Mouse (Mus musculus): ENCODE results near the gene Tasp1. TPM values are rescaled to one million over a fixed set of nuclear protein-coding genes. Genes with fewer than 3 reads are reported as not detected.
"Not testable (repeated sequence)": the region's sequence is repeated elsewhere in the genome, so short reads cannot be mapped to it uniquely, and the experiment has no call there.

Tasp1 gene
- polyA plus RNA-seq, 1 experiment from 2014 or later, result 26.2 TPM

- Histone ChIP-seq H3K27me3 (replicated peaks; ENCODE audit: control insufficient read depth, insufficient read depth, low read length) (no peaks in the 10 kb centered on the region), H3K9me3 (ENCODE audit: control insufficient read depth, low read length) (no peaks in the 10 kb centered on the region), H3K4me2 (ENCODE audit: low read length) (no peak overlapping the region), H3K4me3 (replicated peaks; ENCODE audit: low read length) (no peak overlapping the region), H3K27ac (ENCODE audit: low read length) (no peak overlapping the region), H3K9ac (replicated peaks; ENCODE audit: low read depth, low read length) (no peak overlapping the region), H3K36me3 (ENCODE audit: control insufficient read depth, insufficient read depth) (no peaks in the 10 kb centered on the region), H3K4me1 (replicated peaks; ENCODE audit: control insufficient read depth, insufficient read depth, low read length) (no peaks in the 10 kb centered on the region)
- 4% methylated on average over 1 of the region's 1 CpGs for WGBS
- ATAC-seq, result no peak
These were observed 141.7 kb downstream of the Tasp1 start for GRCm38 (mm10) chr2:139924937-139925336.

DNA sequence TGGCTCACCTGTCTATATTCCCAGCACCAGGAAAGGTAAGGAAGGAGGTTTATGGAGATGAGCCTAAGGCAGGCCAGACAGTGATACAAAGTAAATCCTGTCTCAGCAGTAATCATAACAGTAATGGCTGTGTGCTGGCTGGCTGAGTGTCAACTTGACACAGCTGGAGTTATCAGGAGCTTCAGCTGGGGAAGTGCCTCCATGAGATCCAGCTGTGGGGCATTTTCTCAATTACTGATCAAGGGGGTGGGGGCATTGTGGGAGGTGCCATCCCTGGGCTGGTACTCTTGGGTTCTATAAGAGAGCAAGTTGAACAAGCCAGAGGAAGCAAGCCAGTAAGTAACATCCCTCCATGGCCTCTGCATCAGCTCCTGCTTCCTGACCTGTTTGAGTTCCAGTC is 145.2 kb downstream of the Tasp1 start:
- ATAC-seq; H3K9ac ChIP-seq (replicated peaks; ENCODE audit: low read depth, low read length); H3K4me3 ChIP-seq (replicated peaks; ENCODE audit: low read length); H3K9me3 ChIP-seq (ENCODE audit: control insufficient read depth, low read length); H3K4me1 ChIP-seq (replicated peaks; ENCODE audit: control insufficient read depth, insufficient read depth, low read length); H3K4me2 ChIP-seq (ENCODE audit: low read length); H3K27ac ChIP-seq (ENCODE audit: low read length); H3K27me3 ChIP-seq (replicated peaks; ENCODE audit: control insufficient read depth, insufficient read depth, low read length); H3K36me3 ChIP-seq (ENCODE audit: control insufficient read depth, insufficient read depth): not testable (repeated sequence)

- no peaks in the 10 kb centered on the region for H3K9me3 ChIP-seq (ENCODE audit: control insufficient read depth, low read length)
- H3K27ac ChIP-seq (ENCODE audit: low read length), result no peak overlapping the region
- H3K27me3 ChIP-seq (replicated peaks; ENCODE audit: control insufficient read depth, insufficient read depth, low read length), result no peaks in the 10 kb centered on the region
- H3K4me1 ChIP-seq (replicated peaks; ENCODE audit: control insufficient read depth, insufficient read depth, low read length), result no peaks in the 10 kb centered on the region
- 90% methylated on average over 2 of the region's 2 CpGs for WGBS
- H3K4me2 ChIP-seq (ENCODE audit: low read length), result no peak overlapping the region
- H3K9ac ChIP-seq (replicated peaks; ENCODE audit: low read depth, low read length), result no peak overlapping the region
- no peaks in the 10 kb centered on the region for H3K36me3 ChIP-seq (ENCODE audit: control insufficient read depth, insufficient read depth)
- no peak overlapping the region for H3K4me3 ChIP-seq (replicated peaks; ENCODE audit: low read length)
- ATAC-seq, result no peak
These were observed 146.8 kb downstream of the Tasp1 start for GRCm38 (mm10) chr2:139919757-139920156.

DNA sequence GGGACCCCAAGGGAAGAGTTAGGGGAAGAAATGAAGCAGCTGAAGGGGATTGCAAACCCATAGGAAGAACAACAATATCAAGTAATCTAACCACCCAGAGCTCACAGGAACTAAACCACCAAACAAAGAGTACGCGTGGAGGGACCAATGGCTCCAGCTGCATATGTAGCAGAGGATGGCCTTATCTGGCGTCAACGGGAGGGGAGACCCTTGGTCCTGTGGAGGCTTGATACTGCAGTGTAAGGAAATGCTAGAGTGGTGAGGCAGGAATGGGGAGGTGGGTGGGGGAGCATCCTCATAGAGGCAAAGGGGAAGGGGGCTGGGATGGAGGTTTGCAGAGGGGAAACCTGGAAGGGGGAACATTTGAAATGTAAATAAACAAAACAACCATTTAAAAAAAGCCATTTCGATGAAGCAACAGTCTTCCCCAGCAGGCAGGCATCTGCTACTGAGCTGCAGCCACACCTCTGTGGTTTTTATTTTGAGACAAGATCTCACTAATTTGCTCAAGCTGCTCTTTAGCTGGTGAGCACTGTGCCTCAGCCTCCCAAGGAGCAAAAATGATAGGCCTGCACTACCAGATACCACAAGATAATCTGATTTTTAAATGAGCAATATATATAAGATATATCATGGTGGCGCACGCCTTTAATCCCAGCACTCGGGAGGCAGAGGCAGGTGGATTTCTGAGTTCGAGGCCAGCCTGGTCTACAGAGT is 160.0 kb downstream of the Tasp1 start:
- WGBS, result 96% methylated on average over 9 of the region's 9 CpGs
- Histone ChIP-seq H3K27me3 (replicated peaks; ENCODE audit: control insufficient read depth, insufficient read depth, low read length) (no peaks in the 10 kb centered on the region), H3K9me3 (ENCODE audit: control insufficient read depth, low read length) (no peaks in the 10 kb centered on the region), H3K36me3 (ENCODE audit: control insufficient read depth, insufficient read depth) (no peaks in the 10 kb centered on the region), H3K9ac (replicated peaks; ENCODE audit: low read depth, low read length) (no peak overlapping the region), H3K4me2 (ENCODE audit: low read length) (no peak overlapping the region), H3K27ac (ENCODE audit: low read length) (no peak overlapping the region), H3K4me3 (replicated peaks; ENCODE audit: low read length) (no peak overlapping the region), H3K4me1 (replicated peaks; ENCODE audit: control insufficient read depth, insufficient read depth, low read length) (no peaks in the 10 kb centered on the region)
- no peak for ATAC-seq

GRCm38 (mm10) chr2:139891405-139892089 is 175.1 kb downstream of the Tasp1 start:
- Histone ChIP-seq H3K27me3 (replicated peaks; ENCODE audit: control insufficient read depth, insufficient read depth, low read length) (no peaks in the 10 kb centered on the region), H3K4me3 (replicated peaks; ENCODE audit: low read length) (no peak overlapping the region), H3K9ac (replicated peaks; ENCODE audit: low read depth, low read length) (no peak overlapping the region), H3K27ac (ENCODE audit: low read length) (no peak overlapping the region), H3K4me2 (ENCODE audit: low read length) (no peak overlapping the region), H3K4me1 (replicated peaks; ENCODE audit: control insufficient read depth, insufficient read depth, low read length) (no peaks in the 10 kb centered on the region), H3K9me3 (ENCODE audit: control insufficient read depth, low read length) (no peaks in the 10 kb centered on the region), H3K36me3 (ENCODE audit: control insufficient read depth, insufficient read depth) (no peaks in the 10 kb centered on the region)
- ATAC-seq, result no peak

- H3K4me2 ChIP-seq (ENCODE audit: low read length), result no peak overlapping the region
- peaks cover 4% of the 10 kb centered on the region; the same call in 1 of the 2 replicates for H3K4me1 ChIP-seq (replicated peaks; ENCODE audit: control insufficient read depth, insufficient read depth, low read length)
- no peaks in the 10 kb centered on the region for H3K27me3 ChIP-seq (replicated peaks; ENCODE audit: control insufficient read depth, insufficient read depth, low read length)
- no peak overlapping the region for H3K4me3 ChIP-seq (replicated peaks; ENCODE audit: low read length)
- no peak overlapping the region for H3K9ac ChIP-seq (replicated peaks; ENCODE audit: low read depth, low read length)
- H3K27ac ChIP-seq (ENCODE audit: low read length), result no peak overlapping the region
- WGBS, result 79% methylated on average over 4 of the region's 4 CpGs
- ATAC-seq, result no peak
- no peaks in the 10 kb centered on the region for H3K9me3 ChIP-seq (ENCODE audit: control insufficient read depth, low read length)
- no peaks in the 10 kb centered on the region for H3K36me3 ChIP-seq (ENCODE audit: control insufficient read depth, insufficient read depth)
These were observed 182.4 kb downstream of the Tasp1 start for GRCm38 (mm10) chr2:139884264-139884637.

- no peaks in the 10 kb centered on the region for H3K9me3 ChIP-seq (ENCODE audit: control insufficient read depth, low read length)
- no peaks in the 10 kb centered on the region for H3K36me3 ChIP-seq (ENCODE audit: control insufficient read depth, insufficient read depth)
- H3K4me2 ChIP-seq (ENCODE audit: low read length), result no peak overlapping the region
- no peak overlapping the region for H3K4me3 ChIP-seq (replicated peaks; ENCODE audit: low read length)
- H3K27me3 ChIP-seq (replicated peaks; ENCODE audit: control insufficient read depth, insufficient read depth, low read length), result no peaks in the 10 kb centered on the region
- WGBS, result 70% methylated on average over 7 of the region's 7 CpGs
- peak; percentile 84 for ATAC-seq
- H3K9ac ChIP-seq (replicated peaks; ENCODE audit: low read depth, low read length), result no peak overlapping the region
- H3K4me1 ChIP-seq (replicated peaks; ENCODE audit: control insufficient read depth, insufficient read depth, low read length), result peaks cover 4% of the 10 kb centered on the region; the same call in 1 of the 2 replicates
- H3K27ac ChIP-seq (ENCODE audit: low read length), result no peak overlapping the region
These were observed 182.9 kb downstream of the Tasp1 start for GRCm38 (mm10) chr2:139883581-139884263.

DNA sequence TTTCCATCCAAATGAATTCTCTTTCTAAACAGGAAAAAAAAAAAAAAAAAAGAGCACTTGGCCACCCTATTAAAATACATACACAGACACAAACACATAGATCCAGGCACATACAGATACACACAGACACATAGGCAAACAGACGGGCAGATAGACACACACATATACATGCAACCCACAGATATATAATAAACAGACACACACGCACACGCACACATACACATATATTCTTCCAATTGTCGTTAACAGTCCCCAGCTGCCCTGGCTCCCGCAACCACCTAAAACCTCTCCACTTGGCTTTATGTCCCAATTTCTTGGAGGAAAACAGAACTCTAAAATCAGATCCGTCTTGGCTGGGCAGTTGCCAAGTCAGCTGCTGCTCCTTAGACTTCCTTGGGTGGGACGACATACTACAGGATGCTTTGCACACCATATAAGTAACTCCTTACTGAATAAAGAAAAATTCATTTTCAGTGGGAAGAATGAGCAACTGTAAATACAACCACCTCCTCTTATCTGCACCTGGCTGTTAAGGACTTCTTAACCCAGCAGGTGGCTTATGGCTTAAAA is 188.5 kb downstream of the Tasp1 start:
- Histone ChIP-seq H3K4me1 (replicated peaks; ENCODE audit: control insufficient read depth, insufficient read depth, low read length) (no peaks in the 10 kb centered on the region), H3K4me3 (replicated peaks; ENCODE audit: low read length) (no peak overlapping the region), H3K9me3 (ENCODE audit: control insufficient read depth, low read length) (no peaks in the 10 kb centered on the region), H3K4me2 (ENCODE audit: low read length) (no peak overlapping the region), H3K27me3 (replicated peaks; ENCODE audit: control insufficient read depth, insufficient read depth, low read length) (no peaks in the 10 kb centered on the region), H3K9ac (replicated peaks; ENCODE audit: low read depth, low read length) (no peak overlapping the region), H3K36me3 (ENCODE audit: control insufficient read depth, insufficient read depth) (no peaks in the 10 kb centered on the region), H3K27ac (ENCODE audit: low read length) (no peak overlapping the region)
- WGBS, result 65% methylated on average over 7 of the region's 7 CpGs
- ATAC-seq, result 0 out of 2 replicates have a peak, but pooled peaks have one; percentile 26

GRCm38 (mm10) chr2:139875876-139876275 is 190.7 kb downstream of the Tasp1 start:
- Histone ChIP-seq H3K36me3 (ENCODE audit: control insufficient read depth, insufficient read depth) (no peaks in the 10 kb centered on the region), H3K27ac (ENCODE audit: low read length) (no peak overlapping the region), H3K4me2 (ENCODE audit: low read length) (no peak overlapping the region), H3K27me3 (replicated peaks; ENCODE audit: control insufficient read depth, insufficient read depth, low read length) (no peaks in the 10 kb centered on the region), H3K4me1 (replicated peaks; ENCODE audit: control insufficient read depth, insufficient read depth, low read length) (no peaks in the 10 kb centered on the region), H3K4me3 (replicated peaks; ENCODE audit: low read length) (no peak overlapping the region), H3K9ac (replicated peaks; ENCODE audit: low read depth, low read length) (no peak overlapping the region), H3K9me3 (ENCODE audit: control insufficient read depth, low read length) (no peaks in the 10 kb centered on the region)
- WGBS, result 23% methylated on average over 3 of the region's 3 CpGs
- no peak for ATAC-seq
